ENCODE assay signal across 27 mouse cellular contexts in genomic region chr1:194650566-194650965, GRCm38 (mm10). TPM values are rescaled to one million over a fixed set of nuclear protein-coding genes. Genes with fewer than 3 reads are reported as not detected.
A peak's percentile ranks its signal among the peaks of the same experiment; 100 is the strongest.
DNase-seq lines count a peak whose midpoint lies in the region; ATAC-seq and TF ChIP-seq lines count a peak whose summit lies in the region.
"Had no signal": no experiment of that assay in that cellular context is flagged by ENCODE, and none has a peak within 500 bp of the region (broad histone marks: within the 10 kb centered on the region; RNA-seq: fewer than 3 reads in every experiment).

No protein-coding gene starts in this region.

- H3K9me3 ChIP-seq in lung, postnatal 0 days (ENCODE audit: low read length), result no peaks in the 10 kb centered on the region
- no peaks in the 10 kb centered on the region for H3K9me3 ChIP-seq in hindbrain, embryonic 10.5 days
- H3K9me3 ChIP-seq: embryonic facial prominence, embryonic 12.5 days; embryonic facial prominence, embryonic 15.5 days; forebrain, embryonic 12.5 days; forebrain, embryonic 15.5 days; heart, embryonic 15.5 days; hindbrain, embryonic 12.5 days; hindbrain, embryonic 15.5 days had no signal

- TF ChIP-seq CTCF in gastrocnemius, adult 2 months (IDR thresholded peaks at IDR 0.05), result no peak
- no peak for TF ChIP-seq CTCF in lung, postnatal 0 days (IDR thresholded peaks at IDR 0.05)

- H3K36me3 ChIP-seq in lung, postnatal 0 days (ENCODE audit: insufficient read depth, low read length), result no peaks in the 10 kb centered on the region; the same call in 1 of the 2 replicates
- H3K36me3 ChIP-seq in hindbrain, embryonic 10.5 days, result peaks cover 76% of the 10 kb centered on the region
- H3K36me3 ChIP-seq: heart, embryonic 15.5 days had no signal

- no peak overlapping the region for H3K4me3 ChIP-seq in gastrocnemius, adult 2 months
- no peak overlapping the region for H3K4me3 ChIP-seq in lung, postnatal 0 days (ENCODE audit: low read depth, low read length)
- no peak overlapping the region for H3K4me3 ChIP-seq in hindbrain, embryonic 10.5 days
- H3K4me3 ChIP-seq: embryonic facial prominence, embryonic 12.5 days; embryonic facial prominence, embryonic 15.5 days; forebrain, embryonic 12.5 days; forebrain, embryonic 15.5 days; heart, embryonic 15.5 days; hindbrain, embryonic 12.5 days; hindbrain, embryonic 15.5 days had no signal

- no peak overlapping the region for H3K4me2 ChIP-seq in lung, postnatal 0 days (replicated peaks; ENCODE audit: low read depth, low read length)
- H3K4me2 ChIP-seq: embryonic facial prominence, embryonic 12.5 days; embryonic facial prominence, embryonic 15.5 days; forebrain, embryonic 12.5 days; forebrain, embryonic 15.5 days; heart, embryonic 11.5 days; heart, embryonic 15.5 days; hindbrain, embryonic 12.5 days; hindbrain, embryonic 15.5 days had no signal

- peak overlapping the region; percentile 83 for H3K27ac ChIP-seq in gastrocnemius, adult 2 months
- peak overlapping the region; percentile 83 for H3K27ac ChIP-seq in lung, postnatal 0 days (ENCODE audit: low read length)
- H3K27ac ChIP-seq in hindbrain, embryonic 10.5 days, result no peak overlapping the region
- H3K27ac ChIP-seq: embryonic facial prominence, embryonic 12.5 days; embryonic facial prominence, embryonic 15.5 days; forebrain, embryonic 12.5 days; forebrain, embryonic 15.5 days; hindbrain, embryonic 12.5 days; hindbrain, embryonic 15.5 days had no signal

- no peak for TF ChIP-seq EP300 in lung, postnatal 0 days (IDR thresholded peaks at IDR 0.05)

- no peak for ATAC-seq in lung, postnatal 0 days
- ATAC-seq: activated CD4-positive, CD25-positive, alpha-beta regulatory T cell, adult 4 months; forebrain, embryonic 15.5 days; inflammation-experienced regulatory T-cells, adult 6 months; intestine, embryonic 16.5 days had no signal

- whole genome bisulfite sequencing in lung, postnatal 0 days, result 75% methylated on average over 2 of the region's 2 CpGs
- 95% methylated on average over 2 of the region's 2 CpGs for WGBS in hindbrain, embryonic 10.5 days

- peaks cover 8% of the 10 kb centered on the region; the same call in 1 of the 2 replicates for H3K4me1 ChIP-seq in lung, postnatal 0 days (ENCODE audit: insufficient read depth, low read depth, low read length)
- H3K4me1 ChIP-seq in hindbrain, embryonic 10.5 days (replicated peaks), result 0 out of 2 replicates have a peak, but pooled peaks cover 5% of the 10 kb centered on the region
- H3K4me1 ChIP-seq: embryonic facial prominence, embryonic 12.5 days; forebrain, embryonic 12.5 days had no signal

- no peak for DNase-seq in gastrocnemius, adult 2 months
- no peak for DNase-seq in gastrocnemius, postnatal 10 days
- no peak for DNase-seq in lung, postnatal 0 days (ENCODE audit: low spot score)
- DNase-seq in lung, postnatal 36 days, result no peak
- peak; percentile 89 for DNase-seq in fat pad, adult 2 months (ENCODE audit: extremely low read depth, low read depth, low spot score)
- DNase-seq in hindbrain, embryonic 10.5 days (ENCODE audit: low spot score), result no peak
- DNase-seq: adrenal gland, postnatal 36 days; cerebellum, adult 11 months; cerebellum, adult 2 months; cerebellum, adult 9-11 months; cerebellum, postnatal 25 days; gastrocnemius, postnatal 14 days; heart, adult 18-20 months; heart, postnatal 14 days; heart, postnatal 4 days; kidney, adult 18-20 months had no signal

- H3K9ac ChIP-seq in lung, postnatal 0 days (replicated peaks; ENCODE audit: low read depth), result no peak overlapping the region
- H3K9ac ChIP-seq: embryonic facial prominence, embryonic 12.5 days; embryonic facial prominence, embryonic 15.5 days; forebrain, embryonic 12.5 days; forebrain, embryonic 15.5 days; heart, embryonic 15.5 days; hindbrain, embryonic 12.5 days; hindbrain, embryonic 15.5 days had no signal

- intact Hi-C loops in gastrocnemius, adult 2 months (cut with DNase I), result no loop called here

- H3K27me3 ChIP-seq in lung, postnatal 0 days (replicated peaks; ENCODE audit: insufficient read depth, low read length), result no peaks in the 10 kb centered on the region
- no peaks in the 10 kb centered on the region for H3K27me3 ChIP-seq in hindbrain, embryonic 10.5 days (ENCODE audit: insufficient read depth, poor library complexity, severe bottlenecking)
- H3K27me3 ChIP-seq: embryonic facial prominence, embryonic 12.5 days; embryonic facial prominence, embryonic 15.5 days; forebrain, embryonic 12.5 days; forebrain, embryonic 15.5 days; heart, embryonic 15.5 days; hindbrain, embryonic 12.5 days; hindbrain, embryonic 15.5 days had no signal

RNA-seq across cellular contexts. Expression of gene Plxna2, which starts 32.5 kb away (rescaled TPM):
- 10 to 100 TPM in 1 of 2 experiments, 1 to 10 TPM in 1; 6.6 to 13.2 TPM for total RNA-seq in gastrocnemius, adult 2 months (2021)
- total RNA-seq in gastrocnemius, postnatal 10 days (2021), result 10 to 100 TPM; 15.8 to 20.0 TPM
- polyA plus RNA-seq in lung, postnatal 0 days (2015; fragmentation: Nextera tagmentation; extraction: Ambion mirVana), result 4.5 and 5.8 TPM in 2 replicates
- polyA plus RNA-seq in hindbrain, embryonic 10.5 days (2016; fragmentation: Nextera tagmentation; extraction: Ambion mirVana), result 17.5 and 23.9 TPM in 2 replicates
- polyA plus RNA-seq: activated CD4-positive, CD25-positive, alpha-beta regulatory T cell, adult 4 months had no signal
